Mouse (Mus musculus): ENCODE data around the gene Ubr2. TPM values are rescaled to one million over a fixed set of nuclear protein-coding genes. Genes with fewer than 3 reads are reported as not detected.

Gene Ubr2
- total and polyA plus RNA-seq, 3 experiments: 15.3 to 353 (median 33.8) TPM

GRCm38 (mm10) chr17:47010722-47011660 lies 635 bp upstream of the Ubr2 start:
- peaks cover 40% of the 10 kb centered on the region for H3K79me2 ChIP-seq (ENCODE audit: control insufficient read depth, insufficient read depth, low read length, poor library complexity)
- H3K36me3 ChIP-seq (ENCODE audit: control insufficient read depth in 1 of 2, insufficient read depth in 2 of 2, low read length in 2 of 2): peaks cover 0 to 14% of the 10 kb centered on the region in 2 experiments; a peak in 2 of 4 replicates
- H3K4me1 ChIP-seq (ENCODE audit: control insufficient read depth in 1 of 2, insufficient read depth in 2 of 2, low read length in 2 of 2): peaks cover 6 to 17% of the 10 kb centered on the region in 2 experiments; a peak in 3 of 4 replicates
- no peaks in the 10 kb centered on the region for H3K9me3 ChIP-seq (replicated peaks; ENCODE audit: insufficient read depth, low read length)
- H3K9ac ChIP-seq (ENCODE audit: control insufficient read depth, low read depth, low read length, poor library complexity, severe bottlenecking): peak overlapping the region; percentile 76
- H3K27ac ChIP-seq (ENCODE audit: control insufficient read depth, low read depth, low read length): peak overlapping the region; percentile 98
- DNase-seq (ENCODE audit: low read depth, low spot score): peak; percentile 92
- peaks cover 0 to 3% of the 10 kb centered on the region in 2 experiments; a peak in 2 of 4 replicates for H3K27me3 ChIP-seq (ENCODE audit: control insufficient read depth in 1 of 2, insufficient read depth in 2 of 2, low read length in 2 of 2)
- TF ChIP-seq ETS1 (IDR thresholded peaks at IDR 0.05; ENCODE audit: low read depth, low read length) (peak; percentile 83), GATA1 (IDR thresholded peaks at IDR 0.05; ENCODE audit: low read depth, low read length) (peak; percentile 80), MAX (IDR thresholded peaks at IDR 0.05; ENCODE audit: low read length) (peak; percentile 48), TBP (IDR thresholded peaks at IDR 0.05; ENCODE audit: low read depth, low read length) (peak; percentile 0; the same call in 1 of the 2 replicates), CHD1 (IDR thresholded peaks at IDR 0.05; ENCODE audit: low read depth, low read length) (no peak), USF2 (IDR thresholded peaks at IDR 0.05; ENCODE audit: borderline replicate concordance in 1 of 2, insufficient read depth in 1 of 2, low read depth in 1 of 2, low read length in 2 of 2) (no peak), NRF1 (IDR thresholded peaks at IDR 0.05; ENCODE audit: insufficient read depth, low read depth, low read length, poor library complexity, severe bottlenecking) (peak; percentile 90), ZNF384 (IDR thresholded peaks at IDR 0.05; ENCODE audit: low read depth, low read length) (peak; percentile 96), ZMIZ1 (IDR thresholded peaks at IDR 0.05; ENCODE audit: low read depth, low read length) (peak; percentile 71), POLR2AphosphoS2 (IDR thresholded peaks at IDR 0.05; ENCODE audit: low read length) (0 out of 2 replicates have a peak, but pooled peaks have one; percentile 32), HCFC1 (IDR thresholded peaks at IDR 0.05; ENCODE audit: low read depth, low read length) (0 out of 2 replicates have a peak, but pooled peaks have one; percentile 26), RCOR1 (IDR thresholded peaks at IDR 0.05; ENCODE audit: low read depth, low read length) (no peak), NELFE (IDR thresholded peaks at IDR 0.05; ENCODE audit: low read depth, low read length) (peak; percentile 59), E2F4 (IDR thresholded peaks at IDR 0.05; ENCODE audit: borderline replicate concordance, low read depth, low read length) (no peak), MXI1 (IDR thresholded peaks at IDR 0.05; ENCODE audit: low read depth, low read length) (peak; percentile 50; the same call in 1 of the 2 replicates), SIN3A (IDR thresholded peaks at IDR 0.05; ENCODE audit: low read length) (peak; percentile 96), MEF2A (IDR thresholded peaks at IDR 0.05; ENCODE audit: extremely low read depth, insufficient replicate concordance, low read depth, low read length, poor library complexity, severe bottlenecking) (no peak), TCF12 (IDR thresholded peaks at IDR 0.05; ENCODE audit: low read depth, low read length) (no peak; the same call in 1 of the 2 replicates), KAT2A (conservative IDR thresholded peaks at IDR 0.05; ENCODE audit: low read depth, low read length) (0 out of 2 replicates have a peak, but pooled peaks have one; percentile 52), TAL1 (IDR thresholded peaks at IDR 0.05; ENCODE audit: low read length) (no peak), ELF1 (IDR thresholded peaks at IDR 0.05; ENCODE audit: low read depth, low read length) (peak; percentile 97), RAD21 (IDR thresholded peaks at IDR 0.05; ENCODE audit: low read depth, low read length) (no peak), POLR2A (IDR thresholded peaks at IDR 0.05; ENCODE audit: control insufficient read depth in 1 of 2, insufficient read depth in 1 of 2, low read depth in 1 of 2, low read length in 2 of 2, poor library complexity in 1 of 2) (peak in 1 of 2 experiments; percentile 42; a peak in 1 of 4 replicates), BHLHE40 (IDR thresholded peaks at IDR 0.05; ENCODE audit: borderline replicate concordance, low read depth, low read length) (no peak), POLR2AphosphoS5 (IDR thresholded peaks at IDR 0.05; ENCODE audit: borderline replicate concordance, low read depth, low read length) (no peak), JUND (IDR thresholded peaks at IDR 0.05; ENCODE audit: low read depth, low read length) (no peak)
- H3K4me3 ChIP-seq (ENCODE audit: control insufficient read depth in 1 of 2, insufficient read depth in 1 of 2, low read depth in 2 of 2, low read length in 2 of 2): peak overlapping the region; percentile 55 to 92

Data from MEL (cell line).